Mouse (Mus musculus) large intestine, adult 2 months (tissue): ENCODE measurements around the gene Scyl1. TPM values are rescaled to one million over a fixed set of nuclear protein-coding genes. Genes with fewer than 3 reads are reported as not detected.
"Not testable (repeated sequence)": the region's sequence is repeated elsewhere in the genome, so short reads cannot be mapped to it uniquely, and the experiment has no call there.

Experiments used
- DNase-seq: peaks from one replicate; pipeline ENCODE4 v3.0.0-alpha.2; 2012; ENCODE audit warnings: low read depth, low spot score
- WGBS: fragments of 180-500 bp; shearing (Covaris S2); methylation state at CpG from one replicate; pipeline ENCODE4 v1.1.7; 2018; 5-methylcytosine and 5-hydroxymethylcytosine counted together
- polyA plus RNA-seq: library from polyadenylated mRNA; depleted of rRNA; stranded (reverse); fragments of >200 nt; gene quantifications from 2 replicates; pipeline ENCODE4 v1.2.3, GENCODE M21; 2012

The Scyl1 gene
- polyA plus RNA-seq, 1 experiment, result 53.6 TPM

GRCm38 (mm10) chr19:5803881-5804279, 32.7 kb upstream of the Scyl1 start:
- WGBS, result 1% methylated on average over 16 of the region's 16 CpGs
- DNase-seq, result no peak

- WGBS, result under 1% methylated on average over 67 of the region's 67 CpGs
- DNase-seq, result peak; percentile 91
These were observed 32.0 kb upstream of the Scyl1 start for GRCm38 (mm10) chr19:5803041-5803880.

DNA sequence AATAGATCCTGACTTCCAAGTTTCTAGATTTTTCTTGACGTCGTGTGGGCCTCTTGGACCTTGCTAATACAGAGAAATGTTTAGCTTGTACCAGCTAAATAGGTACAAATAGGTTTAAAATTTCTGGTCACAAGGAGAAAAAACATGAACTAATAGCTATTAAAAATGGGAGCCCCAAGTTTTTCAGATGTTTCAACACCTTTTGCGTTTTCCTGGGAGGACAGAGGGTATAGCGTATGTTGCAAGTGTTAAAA, 31.5 kb upstream of the Scyl1 start:
- no peak for DNase-seq
- 0% methylated on average over 4 of the region's 4 CpGs for WGBS

DNA sequence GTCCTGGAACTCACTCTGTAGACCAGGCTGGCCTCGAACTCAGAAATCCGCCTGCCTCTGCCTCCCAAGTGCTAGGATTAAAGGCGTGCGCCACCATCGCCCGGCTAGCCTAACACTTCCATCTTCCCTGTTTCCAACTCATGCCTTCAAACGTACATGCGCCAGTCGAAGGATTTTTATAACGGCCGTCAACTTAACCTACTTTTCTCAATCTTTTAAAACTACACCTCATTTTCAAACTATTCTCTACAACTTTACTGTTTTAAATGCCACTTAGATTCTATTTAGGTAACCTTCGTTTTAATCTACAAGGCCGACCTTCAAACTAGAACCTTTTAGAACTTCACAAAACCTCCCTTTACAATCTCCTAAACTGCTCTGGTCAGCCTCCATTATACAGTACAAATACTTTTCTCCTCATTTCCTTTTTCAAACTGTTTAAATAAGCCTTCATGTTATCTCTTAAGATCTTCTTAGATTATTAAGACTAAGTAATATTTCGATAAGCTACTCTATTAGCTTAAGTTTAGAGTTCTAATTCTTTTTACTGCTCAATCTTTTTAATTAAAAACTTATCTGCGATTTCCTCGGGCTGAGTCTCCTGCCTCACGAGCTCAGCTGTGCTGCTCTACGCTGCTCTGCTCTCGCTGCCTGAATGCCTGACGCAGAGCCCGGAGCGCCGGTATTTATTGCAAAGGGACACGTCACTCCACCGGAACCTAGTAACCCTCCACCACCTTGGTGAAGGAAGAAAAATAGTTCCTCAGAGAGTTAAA, 31.0 kb upstream of the Scyl1 start:
- DNase-seq, result peak; percentile 92
- under 1% methylated on average over 25 of the region's 25 CpGs for WGBS

DNA sequence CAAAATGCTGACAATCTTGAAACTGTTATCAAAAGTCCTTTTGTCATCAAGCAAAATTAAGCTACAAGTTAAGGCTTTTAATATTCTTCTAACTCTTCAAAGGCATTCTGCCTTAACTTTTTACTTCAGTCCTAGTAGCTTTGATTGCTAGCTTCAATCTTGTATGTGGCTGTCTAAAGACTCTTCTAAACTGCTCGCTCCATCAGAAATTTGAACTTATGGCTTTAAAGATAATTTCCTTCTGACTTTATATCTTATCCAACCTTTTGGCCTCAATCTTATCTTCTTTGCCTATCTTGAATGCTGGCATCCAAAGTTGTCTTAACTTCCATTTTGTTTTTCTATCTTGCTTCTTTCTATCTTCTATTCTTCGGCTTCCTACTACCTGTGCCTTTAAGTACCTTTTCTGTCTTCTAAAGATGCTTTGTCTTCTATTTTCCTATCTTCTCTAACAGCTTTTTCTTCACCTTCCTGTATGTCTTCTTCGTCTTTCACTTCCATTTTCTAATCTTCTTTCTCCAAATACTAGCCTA, 30.3 kb upstream of the Scyl1 start:
- DNase-seq, result no peak
- under 1% methylated on average over 3 of the region's 3 CpGs for WGBS

- DNase-seq, result no peak
- under 1% methylated on average over 19 of the region's 19 CpGs for WGBS
These were observed 29.6 kb upstream of the Scyl1 start for GRCm38 (mm10) chr19:5800632-5801431.

DNA sequence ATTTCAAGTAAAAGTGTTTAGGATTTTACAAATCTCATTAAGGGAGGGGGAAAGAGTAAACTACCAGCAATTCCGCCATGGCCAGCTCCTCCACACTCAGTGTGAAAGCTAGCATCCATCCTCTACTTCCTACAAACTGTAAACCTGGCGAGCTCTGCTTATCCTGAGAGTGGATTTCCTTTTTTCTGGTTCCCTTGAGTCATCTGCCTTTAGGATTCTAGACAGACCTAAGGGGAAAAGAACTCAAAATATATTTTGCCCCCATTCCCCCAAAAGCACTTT, 29.1 kb upstream of the Scyl1 start:
- DNase-seq, result no peak
- 0% methylated on average over 2 of the region's 2 CpGs for WGBS

- under 1% methylated on average over 10 of the region's 10 CpGs for WGBS
- no peak for DNase-seq
These were observed 28.5 kb upstream of the Scyl1 start for GRCm38 (mm10) chr19:5799566-5800349.

GRCm38 (mm10) chr19:5798700-5799479, 27.7 kb upstream of the Scyl1 start:
- 0% methylated on average over 7 of the region's 7 CpGs for WGBS
- DNase-seq, result no peak

- DNase-seq, result no peak
- 1% methylated on average over 7 of the region's 7 CpGs for WGBS
These were observed 26.3 kb upstream of the Scyl1 start for GRCm38 (mm10) chr19:5797381-5798111.

DNA sequence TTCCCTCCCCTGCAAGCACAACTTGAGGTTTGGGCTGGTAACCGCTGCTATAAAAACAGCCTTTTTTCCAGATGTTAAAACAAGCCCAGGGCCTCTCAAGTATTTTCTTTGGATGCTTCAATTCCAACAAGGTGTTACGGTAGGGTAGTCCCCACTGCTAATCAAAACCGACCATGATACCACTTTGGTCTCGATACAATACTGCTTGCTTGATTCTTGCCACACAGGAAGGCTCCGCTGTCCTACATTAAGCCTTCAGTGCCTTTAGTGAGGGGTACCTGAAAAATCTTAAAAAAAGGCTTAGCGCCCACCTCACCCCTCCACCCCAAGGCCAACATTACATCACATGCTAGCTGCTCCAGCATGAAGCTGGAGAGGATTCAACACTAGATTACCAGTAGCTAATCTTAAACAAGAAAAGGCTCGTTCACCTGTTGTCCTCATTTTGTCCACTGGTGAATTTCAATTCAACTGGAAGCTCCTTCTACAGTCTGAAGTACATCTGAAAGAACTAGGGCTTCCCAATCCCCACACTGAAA, 25.4 kb upstream of the Scyl1 start:
- DNase-seq, result no peak

GRCm38 (mm10) chr19:5795668-5796572, 24.7 kb upstream of the Scyl1 start:
- WGBS, result 37% methylated on average over 11 of the region's 11 CpGs
- no peak for DNase-seq

More for the DNA sequence above, 25.4 kb upstream of the Scyl1 start:
- WGBS, result 32% methylated on average over 7 of the region's 7 CpGs

- WGBS, result 22% methylated on average over 5 of the region's 5 CpGs
- DNase-seq, result no peak
These were observed 23.8 kb upstream of the Scyl1 start for GRCm38 (mm10) chr19:5794771-5795576.

DNA sequence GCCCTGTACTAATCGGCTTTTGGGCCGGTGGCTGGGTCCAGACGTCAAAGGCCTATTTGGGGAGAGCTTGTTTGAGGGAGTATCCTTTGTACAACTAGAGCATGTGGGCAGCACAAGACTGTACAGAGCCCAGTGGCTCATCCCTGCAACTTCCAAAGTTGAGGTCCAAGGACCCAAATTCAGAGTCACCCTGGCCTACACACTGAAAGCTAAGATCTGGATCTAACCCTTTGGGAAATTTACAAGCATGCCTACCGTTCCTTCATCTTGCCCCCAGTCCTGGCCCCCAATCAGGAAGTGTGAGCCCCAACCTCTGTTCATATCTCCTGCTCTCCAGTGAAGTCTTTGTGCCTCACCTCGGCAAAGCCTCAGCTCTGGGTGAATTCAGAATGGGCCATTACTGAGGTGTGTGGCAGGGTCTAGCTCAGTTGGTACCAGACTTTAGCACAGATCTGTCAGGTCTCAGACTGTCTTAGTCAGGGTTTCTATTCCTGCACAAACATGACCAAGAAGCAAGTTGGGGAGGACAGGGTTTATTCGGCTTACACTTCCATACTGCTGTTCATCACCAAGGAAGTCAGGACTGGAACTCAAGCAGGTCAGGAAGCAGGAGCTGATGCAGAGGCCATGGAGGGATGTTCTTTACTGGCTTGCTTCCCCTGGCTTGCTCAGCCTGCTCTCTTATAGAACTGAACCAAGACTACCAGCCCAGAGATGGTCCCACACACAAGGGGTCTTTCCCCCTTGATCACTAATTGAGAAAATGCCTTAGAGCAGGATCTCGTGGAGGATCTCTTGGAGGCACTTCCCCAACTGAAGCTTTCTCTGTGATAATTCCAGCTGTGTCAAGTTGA, 22.9 kb upstream of the Scyl1 start:
- WGBS, result 18% methylated on average over 7 of the region's 7 CpGs
- not testable (repeated sequence) for DNase-seq

- 2% methylated on average over 2 of the region's 2 CpGs for WGBS
- DNase-seq, result no peak
These were observed 21.9 kb upstream of the Scyl1 start for GRCm38 (mm10) chr19:5793116-5793515.
